Mouse (Mus musculus): Measurements from ENCODE around the gene Rere. TPM values are rescaled to one million over a fixed set of nuclear protein-coding genes. Genes with fewer than 3 reads are reported as not detected.

Rere gene
- polyA plus RNA-seq, 3 experiments from 2014 or later, result 10.1 to 32.0 (median 28.4) TPM

DNA sequence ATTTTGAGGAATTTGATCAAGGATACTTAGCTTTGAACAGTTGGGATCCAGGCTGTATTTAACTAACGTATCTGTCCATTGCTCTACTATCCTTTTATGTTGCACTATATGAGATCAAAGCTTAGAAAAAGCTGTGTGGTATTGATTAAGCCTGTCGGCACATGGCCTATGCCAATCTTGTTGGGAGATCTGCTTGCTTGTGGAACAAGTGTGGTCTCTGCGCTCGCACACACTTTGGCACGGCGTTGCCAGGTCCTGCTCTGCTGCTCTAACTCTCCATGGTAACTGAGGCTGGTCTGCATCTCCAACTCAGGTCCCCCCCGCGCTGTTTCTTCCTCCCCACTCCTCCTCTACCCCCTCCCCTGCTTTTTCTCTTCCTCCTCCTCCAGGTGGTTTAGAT, 112.2 kb downstream of the Rere start:
- no peak for ATAC-seq

DNA sequence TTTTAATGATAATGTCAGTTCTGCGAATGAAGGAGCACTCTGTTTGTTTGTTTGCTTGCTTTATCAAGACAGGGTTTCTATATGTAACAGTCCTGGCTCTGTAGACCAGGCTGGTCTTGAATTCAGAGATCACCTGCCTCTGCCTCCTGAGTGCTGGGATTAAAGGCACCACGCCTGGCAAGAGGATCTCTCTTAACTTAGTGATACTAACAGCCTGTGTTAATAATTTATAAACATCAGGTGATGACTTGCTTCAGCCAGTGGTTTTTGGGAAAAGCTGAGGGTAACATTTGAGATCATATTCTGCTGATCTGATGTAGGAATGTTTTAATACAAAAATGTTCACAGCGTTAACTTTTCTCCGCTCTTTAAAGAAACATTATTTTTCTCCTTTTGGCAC, 112.6 kb downstream of the Rere start:
- no peak for ATAC-seq

DNA sequence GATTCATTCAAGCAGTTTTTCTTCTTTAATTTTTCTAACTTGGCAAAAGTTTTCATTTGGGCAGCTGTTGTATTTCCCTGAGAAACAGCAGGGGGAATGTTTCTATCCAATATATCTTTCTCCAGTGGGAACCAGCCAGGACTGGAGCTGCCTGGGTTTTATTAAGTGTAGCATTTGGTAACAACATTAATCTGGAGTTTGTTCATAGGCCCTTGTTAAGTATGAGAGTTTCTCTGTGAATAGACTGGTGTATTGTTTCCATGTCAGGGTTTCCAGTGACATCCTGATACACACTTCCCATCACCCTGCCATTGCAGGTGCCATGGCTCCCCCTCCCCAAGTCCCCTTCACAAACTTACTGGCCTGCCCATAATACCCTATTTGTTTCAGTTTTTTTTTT, 114.9 kb downstream of the Rere start:
- ATAC-seq, result no peak

DNA sequence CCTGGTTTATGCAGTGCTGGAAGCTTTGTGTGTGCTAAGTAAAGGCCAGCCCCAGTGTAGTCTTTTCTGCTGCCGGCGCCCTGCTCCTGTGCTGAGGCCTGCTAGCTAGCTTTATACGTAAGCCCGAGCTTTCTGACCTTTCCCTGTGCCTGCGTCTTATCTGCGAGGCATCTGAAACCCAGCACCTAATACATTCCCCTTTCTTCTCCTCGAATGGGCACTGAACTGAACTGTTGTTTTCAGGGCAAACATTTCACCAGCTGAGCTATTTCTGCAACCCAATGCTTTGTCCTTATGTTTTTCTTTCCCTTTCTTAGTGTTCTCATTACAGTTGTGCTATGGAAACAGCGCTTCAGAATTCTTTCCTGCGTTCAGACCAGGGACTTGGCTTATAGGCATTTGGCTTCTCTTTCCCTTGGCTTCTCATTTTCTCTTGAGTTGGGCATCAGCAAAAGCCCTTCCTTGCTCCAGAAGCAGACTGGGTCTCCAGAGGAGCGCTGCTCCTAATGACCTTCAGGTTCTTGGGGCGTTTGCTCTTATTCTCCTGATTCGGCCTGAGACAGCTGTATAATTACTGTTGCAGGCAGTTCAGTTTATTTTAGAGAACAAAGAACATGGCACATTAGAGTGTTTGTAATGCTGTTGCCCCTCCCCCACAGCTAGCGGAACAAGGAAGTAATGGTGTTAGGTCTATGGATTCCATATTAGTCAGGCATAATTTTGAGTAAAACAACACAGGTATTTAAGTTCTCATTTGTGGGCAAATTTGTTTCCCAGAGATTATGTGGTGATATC, 115.6 kb downstream of the Rere start:
- no peak for ATAC-seq

DNA sequence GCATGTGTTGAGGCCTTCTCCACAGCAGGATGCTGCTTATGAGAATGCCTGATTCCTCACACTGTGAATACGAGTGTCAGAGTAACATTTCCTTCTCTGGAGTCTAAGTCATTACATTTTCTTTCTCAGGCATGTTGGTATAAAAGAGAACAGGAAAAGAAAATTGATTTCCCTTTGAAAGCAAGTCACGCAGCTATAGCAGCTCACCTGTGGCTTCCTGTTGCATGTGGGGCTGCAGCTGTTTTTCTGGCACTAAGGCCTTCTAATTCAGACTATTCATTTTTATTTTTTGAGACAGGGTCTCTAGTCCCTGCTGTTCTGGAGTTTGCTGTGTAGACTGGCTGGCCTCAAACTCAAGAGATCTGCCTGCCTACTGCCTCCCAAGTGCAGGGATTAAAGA, 117.6 kb downstream of the Rere start:
- ATAC-seq, result peak; percentile 51

DNA sequence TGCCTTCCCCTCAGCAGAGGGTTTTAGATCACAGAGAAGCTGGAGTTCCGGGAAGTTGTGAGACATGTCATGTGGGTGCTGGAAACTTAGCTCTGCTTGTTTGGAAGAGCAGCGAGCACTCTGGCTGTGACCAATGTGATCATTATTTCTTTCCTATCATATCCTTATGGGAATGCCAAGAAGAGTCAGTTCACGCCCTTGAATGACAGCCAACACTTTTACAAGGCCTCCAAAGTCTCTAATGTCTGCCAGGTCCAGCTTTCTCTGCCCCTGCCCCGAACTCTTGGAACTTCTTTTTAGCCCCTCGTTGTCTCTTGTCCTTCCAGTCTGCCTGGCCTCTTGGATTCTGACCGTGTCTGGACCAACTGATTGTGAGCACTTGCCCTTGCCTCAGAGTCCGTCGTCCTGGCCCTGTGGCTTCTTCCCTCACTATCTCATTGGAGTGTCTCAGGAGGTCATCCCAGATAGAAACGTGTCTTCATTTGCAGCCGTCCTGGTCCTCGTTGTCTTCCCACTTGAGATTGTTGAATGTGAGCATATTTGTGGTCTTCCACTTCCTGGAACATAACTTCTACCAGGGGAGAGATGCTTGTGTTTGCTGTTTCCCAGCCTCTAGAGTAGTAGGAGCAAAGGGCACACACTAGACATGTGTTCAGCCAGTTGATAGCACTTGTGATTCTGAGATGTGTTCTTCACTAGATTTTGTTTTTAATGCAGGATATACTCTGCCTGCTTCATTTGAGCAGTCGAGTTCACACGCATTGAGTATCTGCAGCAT, 120.6 kb downstream of the Rere start:
- ATAC-seq, result no peak

DNA sequence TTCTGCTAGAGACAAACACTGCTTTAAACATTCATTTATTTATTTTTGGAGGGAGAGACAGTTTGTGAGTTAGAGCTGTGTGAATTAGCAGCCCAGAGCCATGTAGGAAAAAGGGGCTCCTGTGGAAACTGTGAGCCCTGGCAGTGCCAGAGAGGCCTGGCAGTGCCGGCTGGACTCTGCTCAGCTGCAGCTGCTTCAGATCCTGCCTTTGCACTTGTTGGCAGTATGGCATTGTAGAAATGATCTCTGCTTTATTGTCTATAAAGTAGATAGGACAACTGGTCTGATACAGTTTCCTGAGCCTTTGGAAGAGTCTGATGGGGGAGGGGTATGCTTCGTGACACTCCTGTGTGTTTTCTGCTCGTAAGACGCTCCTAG, 121.2 kb downstream of the Rere start:
- no peak for ATAC-seq

DNA sequence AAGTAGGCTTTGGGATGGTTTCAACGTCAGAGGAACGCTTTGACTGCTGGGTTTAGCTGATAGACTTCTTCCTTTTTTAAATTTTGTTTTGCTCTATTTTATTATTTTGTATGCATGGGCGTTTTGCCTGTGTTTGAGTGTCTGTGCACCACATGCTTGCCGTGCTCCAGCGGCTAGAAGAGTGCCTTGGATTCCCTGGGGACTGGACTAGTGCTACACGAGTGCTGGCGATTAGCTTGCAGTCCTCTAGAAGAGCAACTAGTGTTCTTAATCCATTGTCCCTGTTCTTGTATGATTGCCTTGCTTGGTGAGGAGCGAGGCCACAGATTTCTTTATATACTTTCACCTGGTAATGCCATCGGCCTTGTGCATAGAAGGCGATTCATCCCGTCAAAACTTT, 122.5 kb downstream of the Rere start:
- ATAC-seq, result no peak

DNA sequence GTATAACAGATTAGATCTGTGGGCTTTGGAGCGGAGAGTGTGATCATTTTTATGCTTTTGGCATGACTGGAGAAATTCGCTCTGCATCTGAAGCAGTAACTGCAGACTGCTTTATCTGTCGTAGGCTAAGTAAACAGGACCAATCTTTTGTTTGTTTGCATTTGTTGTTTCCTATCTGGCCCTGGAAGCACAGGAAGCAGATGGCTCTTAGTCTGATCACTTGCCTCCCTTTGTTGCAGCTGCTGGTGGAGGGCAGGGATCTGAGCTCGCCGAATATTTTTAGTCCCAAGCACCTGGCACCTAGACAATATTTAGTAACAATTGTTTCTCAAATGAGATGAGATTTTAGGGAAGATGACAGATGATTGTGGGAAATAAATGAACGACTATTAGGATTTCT, 123.1 kb downstream of the Rere start:
- no peak for ATAC-seq

DNA sequence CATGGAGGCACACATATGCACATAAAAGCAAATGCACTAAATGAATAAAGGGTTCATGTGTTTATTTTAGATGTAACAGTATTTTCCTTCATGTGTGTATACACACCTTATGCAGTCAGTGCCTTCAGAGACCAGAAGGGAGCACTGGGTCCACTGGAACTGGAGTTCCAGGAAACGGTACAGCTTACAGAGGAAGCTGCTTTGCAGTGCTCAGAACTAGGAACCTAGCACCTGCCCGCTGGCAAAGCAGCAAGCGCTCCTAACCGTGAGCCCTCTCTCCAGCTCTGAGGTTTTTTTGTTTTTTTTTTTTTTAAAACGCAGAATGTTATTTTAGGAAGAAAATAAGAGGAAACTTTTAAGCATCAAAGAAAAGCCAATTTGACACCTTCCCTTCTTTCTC, 124.3 kb downstream of the Rere start:
- ATAC-seq, result peak; percentile 43

DNA sequence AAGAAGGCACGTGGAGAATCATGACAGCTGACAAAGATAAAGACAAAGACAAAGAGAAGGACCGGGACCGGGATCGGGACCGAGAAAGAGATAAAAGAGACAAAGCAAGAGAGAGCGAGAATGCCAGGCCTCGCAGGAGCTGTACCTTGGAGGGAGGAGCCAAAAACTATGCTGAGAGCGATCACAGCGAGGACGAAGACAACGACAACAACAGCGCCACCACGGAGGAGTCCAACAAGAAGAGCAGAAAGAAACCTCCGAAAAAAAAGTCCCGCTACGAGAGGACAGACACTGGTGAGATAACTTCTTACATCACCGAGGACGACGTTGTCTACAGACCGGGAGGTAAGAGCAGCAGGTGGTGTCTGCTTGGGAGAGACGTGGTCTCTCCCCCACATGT, 124.9 kb downstream of the Rere start:
- ATAC-seq, result peak; percentile 67

DNA sequence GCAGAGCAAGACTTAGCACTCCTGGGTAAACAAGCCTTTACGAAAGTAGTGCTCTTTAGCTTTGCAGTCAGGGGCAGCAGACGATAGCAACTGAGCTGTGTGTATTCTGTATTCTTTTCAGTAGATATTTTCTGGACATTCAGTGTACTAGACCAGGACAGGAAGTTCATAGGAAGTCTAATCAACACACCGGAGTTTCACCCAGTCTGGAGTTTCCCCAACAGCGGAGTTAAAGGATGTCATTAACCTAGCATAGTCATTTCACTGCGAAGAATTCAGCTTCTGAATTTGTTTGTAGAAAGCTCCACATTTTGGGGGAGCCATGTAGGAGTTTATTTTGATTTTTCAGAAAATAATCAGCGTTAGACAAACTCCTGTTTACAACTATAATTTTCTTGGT, 125.4 kb downstream of the Rere start:
- peak; percentile 72 for ATAC-seq

DNA sequence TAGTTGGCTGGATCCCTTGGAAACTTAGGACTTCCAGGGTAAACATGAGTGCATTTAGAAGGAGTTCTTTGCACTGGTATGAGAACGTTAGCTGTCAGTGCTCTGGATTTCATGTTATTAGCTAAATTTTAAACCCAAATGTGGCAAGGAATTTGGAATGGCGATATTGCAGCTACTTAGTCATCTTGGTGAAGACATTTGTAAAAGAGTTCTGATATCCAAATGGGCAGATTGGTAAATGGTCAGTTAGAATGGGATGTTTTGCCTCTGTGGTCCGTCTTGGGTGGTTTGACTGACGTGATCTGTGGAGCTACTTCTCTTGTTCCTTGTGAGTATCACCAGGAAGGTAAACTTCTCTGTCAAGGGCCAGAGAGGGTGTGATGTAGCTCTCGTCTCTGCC, 132.8 kb downstream of the Rere start:
- no peak for ATAC-seq

DNA sequence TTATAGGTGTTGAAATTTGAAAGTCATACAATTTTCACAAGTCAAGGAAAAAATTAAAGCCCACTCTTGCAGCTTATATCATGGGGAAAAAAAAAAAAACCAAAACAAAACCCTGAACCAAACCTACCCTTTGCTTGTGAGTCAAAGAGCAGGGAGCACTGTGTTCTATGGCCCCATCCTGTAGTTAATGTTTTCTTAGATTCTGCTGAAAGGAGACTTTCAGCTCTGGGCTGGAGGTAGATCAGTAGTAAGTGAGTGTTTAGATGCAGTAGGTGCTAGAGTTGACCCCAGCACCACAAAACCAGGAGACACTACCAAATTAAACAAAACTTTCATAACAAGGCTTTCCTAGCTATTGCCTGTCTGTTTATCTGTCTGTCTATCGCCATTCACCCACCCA, 133.3 kb downstream of the Rere start:
- ATAC-seq, result no peak

DNA sequence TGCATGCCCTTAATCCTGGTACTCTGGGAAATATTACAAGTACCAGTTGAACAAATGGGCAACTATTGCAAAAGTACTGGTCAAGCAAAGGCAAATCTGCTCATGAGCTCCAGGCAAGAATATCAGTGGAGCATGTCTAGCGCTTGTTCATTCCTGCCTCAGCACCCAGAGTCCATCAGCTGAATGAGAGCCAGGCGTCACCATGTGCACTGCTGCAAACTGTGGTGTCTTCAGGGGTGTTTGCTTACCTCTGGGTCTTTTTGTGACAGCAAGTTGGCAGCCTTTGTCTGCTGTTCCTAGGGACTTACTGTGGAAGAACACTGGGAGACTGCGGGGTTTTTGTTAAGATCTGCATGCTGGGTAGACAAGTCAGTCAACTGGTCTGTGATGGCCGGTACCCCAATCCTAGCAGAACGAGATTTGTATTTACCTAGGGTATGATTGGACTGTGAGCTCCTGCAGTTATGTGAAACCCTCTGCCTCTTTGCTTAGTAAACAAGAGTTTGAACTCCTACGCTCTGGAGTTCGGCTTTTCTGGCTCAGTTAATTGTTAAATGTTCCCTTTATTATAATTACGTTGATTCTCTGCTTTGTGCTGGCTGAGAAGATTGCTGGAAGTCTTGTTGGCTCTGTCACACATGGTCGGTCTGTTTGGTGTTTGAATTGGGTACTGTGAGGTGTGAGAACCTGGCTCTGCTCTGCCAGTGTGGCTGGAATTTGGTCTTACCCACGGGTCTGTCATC, 134.0 kb downstream of the Rere start:
- no peak for ATAC-seq

DNA sequence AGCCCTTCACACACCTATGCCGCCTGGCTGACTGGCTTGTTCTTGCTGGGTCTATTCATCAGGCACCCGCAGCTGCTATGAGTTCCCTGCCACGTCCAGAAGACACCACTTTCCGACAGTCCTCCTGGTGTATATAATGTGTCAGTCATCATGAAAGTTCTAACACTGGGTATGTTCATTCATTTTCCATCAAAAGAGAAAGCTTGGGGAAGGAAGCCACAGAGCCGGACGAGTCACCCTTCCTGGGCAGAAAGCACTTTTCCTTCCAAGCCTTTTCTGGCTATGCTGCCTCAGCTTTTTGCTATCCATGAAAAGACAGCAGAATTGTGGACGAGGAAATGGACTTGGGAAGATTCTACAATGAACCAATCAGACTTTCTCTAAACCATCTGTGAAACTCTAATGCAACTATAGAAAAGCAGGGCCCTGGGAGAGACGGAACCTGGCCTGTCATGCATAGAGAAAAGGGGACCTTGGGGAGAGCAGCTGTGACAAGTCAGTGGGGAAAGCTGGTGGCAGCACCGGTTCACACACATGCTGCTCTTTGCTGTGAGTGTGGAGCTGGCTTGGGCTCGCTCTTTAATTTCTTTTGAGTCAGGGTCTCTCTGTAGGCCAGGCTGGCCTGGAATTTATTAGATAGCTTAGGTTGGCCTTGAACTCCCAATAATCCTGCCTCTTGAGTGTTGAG, 139.3 kb downstream of the Rere start:
- ATAC-seq, result no peak

DNA sequence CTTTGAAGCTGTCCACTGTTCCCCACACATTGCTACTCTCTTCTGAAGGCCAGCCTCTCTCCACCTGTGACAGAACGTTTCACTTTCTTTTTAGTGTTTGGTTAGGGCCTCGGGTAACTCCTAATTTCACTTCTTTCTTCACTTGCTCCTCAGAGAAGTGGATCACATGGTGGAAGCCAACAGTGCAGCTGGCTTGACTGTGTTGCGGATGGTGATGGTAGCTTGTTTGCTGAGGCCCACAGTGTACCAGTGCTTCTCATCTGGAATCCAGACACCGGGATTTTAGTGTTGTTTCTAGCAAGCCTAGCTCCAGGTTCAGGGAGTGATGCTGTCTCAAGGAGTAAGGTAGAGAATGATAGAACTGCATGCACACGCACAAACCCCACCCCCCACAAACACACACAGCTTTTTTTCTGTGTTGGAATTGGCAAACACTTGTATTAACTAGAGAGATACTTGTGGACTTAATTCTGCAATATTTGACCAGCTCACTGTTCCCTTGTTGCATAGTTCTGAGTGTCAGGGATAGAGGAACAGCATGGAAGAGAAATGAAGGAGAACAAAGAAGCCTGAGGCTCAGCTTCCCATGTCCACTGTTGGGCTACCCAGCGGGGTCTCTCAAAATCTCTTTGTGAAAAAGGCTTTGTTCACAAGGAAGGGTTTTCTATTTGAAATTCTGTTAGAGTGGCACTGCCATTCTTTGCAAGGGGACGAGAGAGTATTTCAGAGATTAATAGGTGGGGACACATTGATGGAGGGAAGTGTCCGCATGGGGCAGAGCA, 144.8 kb downstream of the Rere start:
- ATAC-seq, result peak; percentile 41

DNA sequence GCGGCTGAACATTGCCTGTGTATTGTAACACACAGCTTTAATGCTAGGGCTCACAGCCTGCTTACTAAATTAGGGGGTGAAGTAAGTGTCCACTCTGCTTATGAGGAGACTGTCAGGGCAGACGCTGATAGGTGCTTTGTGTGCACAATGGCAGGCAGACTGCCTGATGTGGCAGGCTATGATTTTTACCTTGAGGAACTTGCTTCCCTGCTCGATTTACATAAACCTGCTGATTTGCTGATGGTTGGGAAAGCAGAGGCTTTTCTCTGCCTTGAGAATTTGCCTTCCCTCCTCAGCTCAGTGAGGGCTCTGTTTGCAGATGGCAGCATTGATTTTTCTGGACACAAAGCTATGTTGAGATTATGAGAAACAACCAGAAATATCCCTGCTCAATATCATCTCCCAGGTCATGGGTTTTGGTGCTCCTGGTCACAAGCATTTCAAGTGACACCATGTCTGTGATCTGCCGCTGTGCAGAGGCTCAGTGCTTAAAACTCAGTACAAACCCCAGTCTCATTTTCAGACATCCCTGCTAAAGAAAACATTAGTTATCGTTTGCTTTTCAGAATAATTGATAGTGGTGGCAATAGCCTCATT, 145.5 kb downstream of the Rere start:
- no peak for ATAC-seq

DNA sequence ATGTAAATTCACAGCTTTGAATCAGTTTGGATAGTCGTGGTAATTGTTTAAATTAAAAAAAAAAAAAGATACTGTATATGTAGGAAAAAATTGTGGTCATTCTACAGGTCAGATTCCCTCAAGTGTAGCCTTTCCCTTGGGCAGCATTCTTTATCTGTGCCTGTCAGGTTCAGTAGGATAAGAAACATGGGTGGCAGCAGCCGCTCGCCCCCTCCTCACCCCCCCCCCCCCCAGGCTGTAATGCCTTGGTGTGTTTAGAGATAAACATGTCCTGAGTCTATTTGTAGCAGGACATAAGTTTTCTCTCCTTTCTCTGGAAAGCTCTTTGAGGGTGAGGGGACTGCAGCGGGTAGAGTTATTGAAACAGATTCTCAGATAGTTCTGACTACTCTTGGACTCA, 147.3 kb downstream of the Rere start:
- ATAC-seq, result no peak

DNA sequence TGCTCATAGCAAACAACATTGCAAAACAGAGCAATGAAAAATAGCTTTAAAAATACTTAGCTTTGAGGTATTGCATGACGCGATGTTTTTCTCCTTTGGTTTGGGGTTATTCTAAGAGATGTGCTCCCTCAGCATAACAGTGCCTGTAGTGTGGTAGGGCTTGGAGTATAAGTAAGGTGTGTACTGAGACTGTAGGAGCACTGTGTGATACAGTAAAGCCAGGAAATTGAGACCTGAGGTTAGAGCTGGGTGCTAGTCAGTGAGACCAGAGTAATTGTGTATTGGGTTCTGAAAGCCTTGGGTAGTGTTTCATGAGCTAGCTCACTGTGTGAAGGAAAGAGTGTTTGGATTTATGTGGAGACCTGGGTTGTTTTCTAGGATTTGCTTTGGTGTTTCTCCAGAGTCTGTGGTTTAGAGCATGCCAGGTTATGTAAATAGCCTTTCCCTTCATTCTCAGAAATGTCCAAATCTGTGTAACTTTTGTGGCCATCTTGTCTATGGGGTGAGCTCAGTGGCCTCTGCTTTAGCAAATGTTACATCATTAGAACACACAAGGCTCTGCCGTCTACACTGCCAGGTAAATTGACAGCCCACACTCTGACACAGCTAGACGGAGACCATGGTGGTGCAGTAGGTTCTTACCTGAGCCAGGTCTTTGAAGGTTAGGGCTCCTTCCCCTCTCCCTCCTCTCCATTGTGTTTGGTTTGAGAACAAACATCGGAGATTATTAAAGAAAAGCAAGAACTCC, 152.6 kb downstream of the Rere start:
- ATAC-seq, result no peak

DNA sequence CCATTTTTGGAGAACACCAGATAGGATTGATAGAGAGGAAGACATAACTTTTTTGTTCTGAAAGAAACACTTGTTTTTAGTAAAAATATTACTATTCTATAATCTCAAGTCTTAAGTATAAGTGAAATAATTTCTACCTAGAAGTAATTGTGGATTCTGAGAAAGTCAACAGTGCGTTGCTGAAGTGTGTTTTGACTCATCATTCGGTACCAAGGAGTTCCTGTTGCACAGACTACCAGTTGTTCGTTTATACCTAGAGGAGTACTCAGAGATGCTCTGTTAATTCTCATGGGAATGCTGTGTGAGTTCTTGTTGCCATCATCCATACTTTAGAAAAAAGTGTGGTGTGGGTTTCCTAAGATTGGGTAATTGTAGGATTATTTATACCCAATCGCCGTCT, 154.1 kb downstream of the Rere start:
- ATAC-seq, result no peak
